Mouse (Mus musculus) erythroblast, embryonic 14.5 days (primary cell): ENCODE data around the gene 4930449I24Rik.

Source experiments
- GATA1 ChIP-seq: IDR thresholded peaks from 2 replicates; pipeline ENCODE4 v1.6.1; 2012; ENCODE audit warnings: low read length, inconsistent platforms, mixed read lengths
- TAL1 ChIP-seq: IDR thresholded peaks from 3 replicates; pipeline ENCODE4 v1.6.1; 2012; ENCODE audit warnings: low read length, inconsistent platforms, mixed read lengths

DNA sequence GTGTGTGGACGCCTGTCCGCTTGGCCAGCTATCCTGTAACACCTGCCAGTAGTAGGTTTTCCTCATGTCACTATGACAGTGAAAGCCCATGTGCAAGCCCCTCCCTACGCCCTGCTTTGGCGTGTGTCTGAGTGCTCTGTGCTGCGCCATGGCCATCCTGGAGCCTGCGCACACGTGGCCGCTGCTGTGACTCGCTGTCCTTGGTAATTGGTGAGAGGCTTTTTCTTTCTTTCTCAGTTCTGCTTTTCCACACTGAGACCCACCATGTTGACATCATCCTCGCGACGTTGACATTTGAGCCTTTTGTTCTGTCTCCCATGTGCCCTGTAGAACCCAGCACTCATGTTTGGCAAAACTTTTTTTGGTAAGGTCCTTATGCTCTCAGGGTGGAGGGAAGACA, 30.4 kb upstream of the 4930449I24Rik start:
- TF ChIP-seq GATA1, result no peak
- TF ChIP-seq TAL1, result no peak
